Mouse (Mus musculus) liver, postnatal 0 days (tissue): ENCODE measurements around the gene Bmpr2.

Source experiments
- CTCF ChIP-seq: sonication (generic); IDR thresholded peaks from 2 replicates; pipeline ENCODE4 v1.5.1; 2016; ENCODE audit warnings: antibody characterized with exemption, low read depth
- EP300 ChIP-seq: IDR thresholded peaks from 2 replicates; pipeline ENCODE4 v1.6.1; 2016; ENCODE audit warnings: antibody characterized with exemption, low read depth, mild to moderate bottlenecking

- TF ChIP-seq CTCF, result no peak
- no peak for TF ChIP-seq EP300
Measured at GRCm38 (mm10) chr1:59826583-59826982, 63.4 kb downstream of the Bmpr2 start.
